Mouse (Mus musculus): ENCODE results near the gene Entpd5. TPM values are rescaled to one million over a fixed set of nuclear protein-coding genes. Genes with fewer than 3 reads are reported as not detected.
A peak's percentile ranks its signal among the peaks of the same experiment; 100 is the strongest.

Gene Entpd5
- total and polyA plus RNA-seq, 2 experiments from 2014 or later, result 14.1 to 15.6 TPM

DNA sequence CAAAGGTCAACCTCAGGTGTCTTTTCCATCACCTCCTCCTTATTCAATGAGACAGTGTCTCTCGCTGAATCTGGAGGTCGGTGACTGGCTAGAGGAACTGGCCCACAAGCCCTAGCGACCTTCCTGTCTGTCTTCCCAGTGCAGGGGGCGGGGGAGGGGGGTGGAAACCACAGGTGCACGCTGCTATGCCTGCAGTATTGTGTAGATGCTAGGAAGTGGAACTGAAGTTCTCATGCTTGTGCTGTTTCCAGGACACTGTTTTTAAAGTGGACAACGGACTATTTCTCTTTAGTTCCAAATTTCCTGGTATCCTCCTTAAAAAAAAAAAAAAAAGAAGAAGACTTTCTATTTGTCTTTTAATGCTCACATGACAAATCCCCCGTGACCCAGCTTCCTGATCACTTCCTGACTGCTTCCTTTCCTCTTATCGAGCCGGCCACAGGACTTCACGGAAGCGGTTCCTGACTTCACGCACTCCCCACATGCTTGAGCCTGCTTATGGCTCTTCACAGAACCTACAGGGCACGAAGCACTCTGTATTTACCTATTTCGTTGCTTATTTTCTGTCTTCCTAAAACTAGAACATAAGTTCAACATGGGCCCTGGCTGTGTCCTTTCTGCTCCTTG lies 19.9 kb downstream of the Entpd5 start:
- Histone ChIP-seq H3K27me3 (ENCODE audit: insufficient read depth, low read length) (no peaks in the 10 kb centered on the region), H3K4me1 (ENCODE audit: insufficient read depth, low read length) (no peaks in the 10 kb centered on the region), H3K9ac (replicated peaks; ENCODE audit: low read length, poor library complexity, severe bottlenecking) (no peak overlapping the region), H3K4me2 (ENCODE audit: low read depth, low read length, poor library complexity, severe bottlenecking) (no peak overlapping the region), H3K27ac (ENCODE audit: low read depth, low read length) (no peak overlapping the region), H3K36me3 (ENCODE audit: insufficient read depth, low read length) (peaks cover 15% of the 10 kb centered on the region), H3K9me3 (ENCODE audit: low read length) (no peaks in the 10 kb centered on the region), H3K4me3 (ENCODE audit: low read depth, low read length) (no peak overlapping the region)
- WGBS, result 76% methylated on average over 14 of the region's 14 CpGs
- ATAC-seq (ENCODE audit: low FRiP score) (no peak), DNase-seq (ENCODE audit: low spot score) (no peak)
- TF ChIP-seq CTCF (IDR thresholded peaks at IDR 0.05), result no peak

DNA sequence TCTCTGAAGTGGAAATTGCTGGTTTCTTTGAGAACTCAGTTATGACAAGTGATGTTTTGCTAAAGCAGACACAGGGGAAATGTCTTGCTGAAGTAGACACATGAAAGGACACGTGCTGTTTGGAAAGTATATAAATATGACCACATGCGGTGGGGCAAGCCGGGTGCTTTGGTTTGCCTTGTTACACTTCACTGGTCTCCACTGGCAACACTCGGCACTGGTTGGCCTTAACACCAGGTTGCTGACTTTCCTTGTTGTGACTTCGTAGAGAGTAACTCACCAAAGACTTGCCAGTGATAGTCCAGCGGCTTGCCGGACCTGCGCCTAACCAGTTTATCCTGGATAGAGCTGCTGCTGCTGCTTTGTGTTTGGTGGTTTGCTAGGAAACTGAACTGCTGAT lies 20.7 kb downstream of the Entpd5 start:
- no peak overlapping the region for H3K4me3 ChIP-seq (ENCODE audit: low read depth, low read length)
- DNase-seq (ENCODE audit: low spot score), result no peak
- no peak overlapping the region for H3K4me2 ChIP-seq (ENCODE audit: low read depth, low read length, poor library complexity, severe bottlenecking)
- peaks cover 15% of the 10 kb centered on the region for H3K36me3 ChIP-seq (ENCODE audit: insufficient read depth, low read length)
- H3K27ac ChIP-seq (ENCODE audit: low read depth, low read length), result no peak overlapping the region
- no peaks in the 10 kb centered on the region for H3K27me3 ChIP-seq (ENCODE audit: insufficient read depth, low read length)
- TF ChIP-seq CTCF (IDR thresholded peaks at IDR 0.05), result no peak
- H3K4me1 ChIP-seq (ENCODE audit: insufficient read depth, low read length), result no peaks in the 10 kb centered on the region
- H3K9ac ChIP-seq (replicated peaks; ENCODE audit: low read length, poor library complexity, severe bottlenecking), result no peak overlapping the region
- WGBS, result 89% methylated on average over 8 of the region's 8 CpGs
- H3K9me3 ChIP-seq (ENCODE audit: low read length), result no peaks in the 10 kb centered on the region
- no peak for ATAC-seq (ENCODE audit: low FRiP score)

DNA sequence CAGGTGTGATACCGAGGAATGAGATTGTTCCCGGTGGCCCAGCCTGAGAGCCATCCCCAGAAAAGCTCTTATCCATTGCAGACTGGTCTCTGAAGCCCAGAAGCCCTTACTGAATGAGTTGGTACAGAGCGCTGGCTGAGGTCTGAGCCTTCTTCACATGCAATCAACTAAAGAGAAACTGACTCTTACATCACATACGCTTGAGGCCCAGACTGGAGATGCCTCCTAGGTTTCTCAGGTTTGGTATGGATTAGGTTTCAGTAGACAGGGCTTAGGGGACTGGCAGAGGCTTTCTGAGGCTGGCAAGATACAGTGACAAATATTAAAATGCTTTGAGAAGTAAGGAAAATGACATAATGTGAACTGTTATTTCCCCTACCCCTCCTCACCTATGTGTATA lies 23.4 kb downstream of the Entpd5 start:
- Histone ChIP-seq H3K36me3 (ENCODE audit: insufficient read depth, low read length) (peaks cover 12% of the 10 kb centered on the region), H3K27ac (ENCODE audit: low read depth, low read length) (no peak overlapping the region), H3K9ac (replicated peaks; ENCODE audit: low read length, poor library complexity, severe bottlenecking) (no peak overlapping the region), H3K4me2 (ENCODE audit: low read depth, low read length, poor library complexity, severe bottlenecking) (no peak overlapping the region), H3K4me3 (ENCODE audit: low read depth, low read length) (no peak overlapping the region), H3K9me3 (ENCODE audit: low read length) (no peaks in the 10 kb centered on the region), H3K27me3 (ENCODE audit: insufficient read depth, low read length) (no peaks in the 10 kb centered on the region), H3K4me1 (ENCODE audit: insufficient read depth, low read length) (no peaks in the 10 kb centered on the region)
- DNase-seq (ENCODE audit: low spot score) (no peak), ATAC-seq (ENCODE audit: low FRiP score) (no peak)
- TF ChIP-seq CTCF (IDR thresholded peaks at IDR 0.05), result no peak
- 91% methylated on average over 4 of the region's 4 CpGs for WGBS

GRCm38 (mm10) chr12:84384644-84385081 lies 24.2 kb downstream of the Entpd5 start:
- peaks cover 12% of the 10 kb centered on the region for H3K36me3 ChIP-seq (ENCODE audit: insufficient read depth, low read length)
- H3K9me3 ChIP-seq (ENCODE audit: low read length), result no peaks in the 10 kb centered on the region
- no peak overlapping the region for H3K4me3 ChIP-seq (ENCODE audit: low read depth, low read length)
- no peaks in the 10 kb centered on the region for H3K4me1 ChIP-seq (ENCODE audit: insufficient read depth, low read length)
- H3K9ac ChIP-seq (replicated peaks; ENCODE audit: low read length, poor library complexity, severe bottlenecking), result no peak overlapping the region
- 80% methylated on average over 5 of the region's 5 CpGs for WGBS
- peak; percentile 19 for DNase-seq (ENCODE audit: low spot score)
- H3K27me3 ChIP-seq (ENCODE audit: insufficient read depth, low read length), result no peaks in the 10 kb centered on the region
- H3K4me2 ChIP-seq (ENCODE audit: low read depth, low read length, poor library complexity, severe bottlenecking), result no peak overlapping the region
- H3K27ac ChIP-seq (ENCODE audit: low read depth, low read length), result no peak overlapping the region
- no peak for TF ChIP-seq CTCF (IDR thresholded peaks at IDR 0.05)
- ATAC-seq (ENCODE audit: low FRiP score), result no peak

- no peak overlapping the region for H3K27ac ChIP-seq (ENCODE audit: low read depth, low read length)
- H3K4me2 ChIP-seq (ENCODE audit: low read depth, low read length, poor library complexity, severe bottlenecking), result no peak overlapping the region
- H3K36me3 ChIP-seq (ENCODE audit: insufficient read depth, low read length), result peaks cover 19% of the 10 kb centered on the region; the same call in 1 of the 2 replicates
- H3K9ac ChIP-seq (replicated peaks; ENCODE audit: low read length, poor library complexity, severe bottlenecking), result no peak overlapping the region
- H3K27me3 ChIP-seq (ENCODE audit: insufficient read depth, low read length), result no peaks in the 10 kb centered on the region
- H3K4me3 ChIP-seq (ENCODE audit: low read depth, low read length), result no peak overlapping the region
- ATAC-seq (ENCODE audit: low FRiP score), result no peak
- no peak for TF ChIP-seq CTCF (IDR thresholded peaks at IDR 0.05)
- no peaks in the 10 kb centered on the region for H3K4me1 ChIP-seq (ENCODE audit: insufficient read depth, low read length)
- H3K9me3 ChIP-seq (ENCODE audit: low read length), result no peaks in the 10 kb centered on the region
- WGBS, result 88% methylated on average over 4 of the region's 4 CpGs
- DNase-seq (ENCODE audit: low spot score), result no peak
Measured at GRCm38 (mm10) chr12:84382369-84382768, 26.5 kb downstream of the Entpd5 start.

DNA sequence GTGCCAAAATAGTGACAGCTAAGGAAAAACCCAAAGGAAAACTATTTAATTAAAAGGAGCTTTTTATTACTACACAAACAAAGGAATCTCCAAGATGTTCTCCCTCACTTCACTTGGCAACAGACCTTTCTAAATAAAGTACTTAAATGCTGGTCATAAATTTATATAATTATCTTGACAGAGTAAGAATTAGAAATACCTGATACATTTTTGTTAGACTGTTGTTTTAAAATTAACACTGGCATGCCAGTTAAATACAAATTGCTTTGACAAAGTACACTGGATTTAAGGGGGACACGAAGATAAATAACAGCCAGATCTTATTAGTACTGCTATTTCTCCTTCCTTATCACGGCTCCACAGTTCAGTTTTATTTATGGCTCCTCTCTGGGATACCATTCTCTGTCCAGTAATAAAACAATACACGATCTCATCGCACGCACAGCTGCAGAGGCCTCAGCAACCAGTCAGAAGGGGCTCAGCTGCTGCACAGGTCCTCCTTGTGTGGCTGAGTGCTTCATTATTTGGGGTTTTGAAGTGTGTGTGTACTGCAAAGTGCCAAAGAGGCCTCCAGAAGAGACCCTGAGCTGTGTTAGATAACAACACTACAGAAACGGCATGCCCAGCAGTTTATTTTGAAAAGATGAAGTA lies 34.9 kb downstream of the Entpd5 start:
- Histone ChIP-seq H3K9me3 (ENCODE audit: low read length) (no peaks in the 10 kb centered on the region), H3K4me1 (ENCODE audit: insufficient read depth, low read length) (no peaks in the 10 kb centered on the region), H3K4me3 (ENCODE audit: low read depth, low read length) (no peak overlapping the region), H3K27ac (ENCODE audit: low read depth, low read length) (no peak overlapping the region), H3K9ac (replicated peaks; ENCODE audit: low read length, poor library complexity, severe bottlenecking) (no peak overlapping the region), H3K36me3 (ENCODE audit: insufficient read depth, low read length) (peaks cover 64% of the 10 kb centered on the region), H3K4me2 (ENCODE audit: low read depth, low read length, poor library complexity, severe bottlenecking) (no peak overlapping the region), H3K27me3 (ENCODE audit: insufficient read depth, low read length) (no peaks in the 10 kb centered on the region)
- DNase-seq (ENCODE audit: low spot score), result peak; percentile 9
- ATAC-seq (ENCODE audit: low FRiP score), result no peak
- no peak for TF ChIP-seq CTCF (IDR thresholded peaks at IDR 0.05)
- 90% methylated on average over 6 of the region's 6 CpGs for WGBS

Data from midbrain, postnatal 0 days (tissue).